Mouse (Mus musculus) embryonic facial prominence, embryonic 11.5 days (tissue): ENCODE measurements around the gene Gal3st2c. TPM values are rescaled to one million over a fixed set of nuclear protein-coding genes. Genes with fewer than 3 reads are reported as not detected.

Experiments used
- polyA plus RNA-seq: library from polyadenylated mRNA; unstranded; fragments of >200 nt; fragmentation: Nextera tagmentation; extraction: Ambion mirVana; gene quantifications from 2 replicates; pipeline ENCODE4 v1.2.1, GENCODE M21; 2014

The Gal3st2c gene
- polyA plus RNA-seq, 1 experiment from 2014 or later, result not detected

Other genes starting within 250 kb of the Gal3st2c start
- 104 and 109 TPM in 2 replicates for gene Atg4b, start 239.0 kb upstream of the Gal3st2c start, polyA plus RNA-seq
- 45.3 and 45.5 TPM in 2 replicates for gene Thap4, start 235.6 kb upstream of the Gal3st2c start, polyA plus RNA-seq
- 247 and 272 TPM in 2 replicates for gene Dtymk, start 188.6 kb upstream of the Gal3st2c start, polyA plus RNA-seq
- 18.1 and 20.6 TPM in 2 replicates for gene Ing5, start 186.5 kb upstream of the Gal3st2c start, polyA plus RNA-seq
- gene D2hgdh, start 165.6 kb upstream of the Gal3st2c start, polyA plus RNA-seq, result 8.4 and 12.2 TPM in 2 replicates
- gene Gal3st2, start 129.2 kb upstream of the Gal3st2c start, polyA plus RNA-seq, result not detected in 2 replicates
- gene Gal3st2b, start 72.2 kb upstream of the Gal3st2c start, polyA plus RNA-seq, result not detected in 2 replicates
- gene Neu4, start 29.9 kb downstream of the Gal3st2c start, polyA plus RNA-seq, result not detected in 2 replicates
- gene Pdcd1, start 62.0 kb downstream of the Gal3st2c start, polyA plus RNA-seq, result not detected in 2 replicates